Mouse (Mus musculus): ENCODE measurements around the gene 0610010K14Rik. TPM values are rescaled to one million over a fixed set of nuclear protein-coding genes. Genes with fewer than 3 reads are reported as not detected.

The 0610010K14Rik gene
- polyA plus RNA-seq, 1 experiment from 2014 or later, result 183 TPM

DNA sequence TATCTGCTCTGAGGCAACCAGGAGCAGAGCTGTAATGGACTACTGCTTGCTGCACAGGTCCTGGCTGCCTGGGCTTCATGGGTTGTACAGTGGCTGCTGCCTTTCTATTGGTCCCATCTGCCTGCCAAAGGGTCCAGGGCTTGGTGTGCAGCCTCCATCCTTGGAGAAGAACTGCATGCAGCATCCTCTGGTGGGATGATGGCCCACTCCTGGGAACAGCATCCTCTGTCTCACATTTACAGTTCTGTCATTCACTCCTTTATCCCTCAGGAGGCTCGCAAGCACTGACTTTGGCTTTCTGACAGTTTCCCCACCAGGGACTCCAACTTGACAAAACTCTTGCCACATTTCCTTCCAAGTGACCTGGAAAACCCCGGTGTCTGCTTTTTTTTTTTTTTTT lies 30.9 kb downstream of the 0610010K14Rik start:
- WGBS, result 87% methylated on average over 2 of the region's 2 CpGs
- no peaks in the 10 kb centered on the region for H3K4me1 ChIP-seq (ENCODE audit: control insufficient read depth, insufficient read depth, low read length)

DNA sequence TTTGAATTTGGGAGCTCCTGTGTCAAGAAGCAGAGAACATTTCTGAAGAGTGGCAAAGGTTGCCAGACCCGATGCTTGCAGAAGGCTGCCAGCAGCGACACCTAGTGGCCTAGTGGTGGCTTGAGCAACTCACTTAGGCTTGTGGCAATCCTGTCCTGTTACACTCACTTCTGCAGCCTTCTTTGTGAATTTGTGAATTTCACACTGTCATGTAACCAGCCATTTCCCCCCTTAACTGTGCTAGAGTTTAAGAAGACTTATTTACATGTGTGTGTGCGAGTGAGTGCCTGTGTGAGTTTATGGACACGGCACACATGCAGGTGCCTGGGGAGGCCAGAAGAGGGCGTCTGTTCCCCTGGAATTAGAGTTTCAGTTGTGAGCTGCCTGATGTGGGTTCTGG lies 36.0 kb downstream of the 0610010K14Rik start:
- no peaks in the 10 kb centered on the region for H3K9me3 ChIP-seq (ENCODE audit: control insufficient read depth, low read length)
- no peaks in the 10 kb centered on the region for H3K36me3 ChIP-seq (ENCODE audit: control insufficient read depth, insufficient read depth, low read length)
- H3K27me3 ChIP-seq (ENCODE audit: control insufficient read depth, insufficient read depth, low read length), result no peaks in the 10 kb centered on the region
- no peak overlapping the region for H3K27ac ChIP-seq (ENCODE audit: low read depth, low read length)
- WGBS, result 43% methylated on average over 5 of the region's 5 CpGs
- no peak overlapping the region for H3K4me2 ChIP-seq (ENCODE audit: low read depth)
- no peak overlapping the region for H3K9ac ChIP-seq (ENCODE audit: low read length)
- H3K4me1 ChIP-seq (ENCODE audit: control insufficient read depth, insufficient read depth, low read length), result no peaks in the 10 kb centered on the region
- no peak for ATAC-seq (ENCODE audit: insufficient read depth, low FRiP score, low TSS enrichment)
- peak; percentile 84 for DNase-seq (ENCODE audit: low spot score)
- no peak overlapping the region for H3K4me3 ChIP-seq (ENCODE audit: low read depth, low read length)

More for the DNA sequence above, 30.9 kb downstream of the 0610010K14Rik start:
- H3K27ac ChIP-seq (ENCODE audit: low read depth, low read length), result no peak overlapping the region
- no peak overlapping the region for H3K9ac ChIP-seq (ENCODE audit: low read length)
- no peak overlapping the region for H3K4me2 ChIP-seq (ENCODE audit: low read depth)
- H3K9me3 ChIP-seq (ENCODE audit: control insufficient read depth, low read length), result no peaks in the 10 kb centered on the region
- ATAC-seq (ENCODE audit: insufficient read depth, low FRiP score, low TSS enrichment) (no peak), DNase-seq (ENCODE audit: low spot score) (no peak)
- no peak overlapping the region for H3K4me3 ChIP-seq (ENCODE audit: low read depth, low read length)
- H3K36me3 ChIP-seq (ENCODE audit: control insufficient read depth, insufficient read depth, low read length), result no peaks in the 10 kb centered on the region
- H3K27me3 ChIP-seq (ENCODE audit: control insufficient read depth, insufficient read depth, low read length), result no peaks in the 10 kb centered on the region

DNA sequence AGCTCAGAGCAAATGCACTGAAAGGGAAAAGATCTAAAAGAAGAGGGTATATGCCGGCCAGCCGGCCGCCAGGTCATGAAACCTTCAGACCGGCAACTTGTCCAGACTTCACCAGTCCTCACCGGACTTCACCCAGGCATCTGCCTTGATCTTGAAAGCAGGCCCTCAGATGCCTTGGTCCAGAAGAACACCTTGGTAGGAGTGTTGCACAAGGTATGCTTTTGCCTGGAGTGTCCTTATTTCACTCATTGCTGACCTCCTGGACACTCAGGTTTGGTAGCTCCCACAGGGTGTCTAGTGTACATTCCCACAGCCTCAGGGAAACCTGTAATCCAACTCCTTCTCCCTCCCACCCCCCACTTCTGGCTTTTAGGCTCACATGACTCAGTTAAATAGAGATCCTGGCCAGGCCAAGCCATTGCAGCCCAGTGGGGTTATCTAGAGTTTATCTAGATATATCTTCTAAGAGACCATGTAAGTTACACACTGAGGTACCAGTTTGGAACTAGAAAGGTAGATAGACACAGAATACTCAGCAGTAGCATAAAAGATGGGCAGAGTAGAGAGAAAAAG lies 37.6 kb downstream of the 0610010K14Rik start:
- no peaks in the 10 kb centered on the region for H3K36me3 ChIP-seq (ENCODE audit: control insufficient read depth, insufficient read depth, low read length)
- 90% methylated on average over 5 of the region's 5 CpGs for WGBS

DNA sequence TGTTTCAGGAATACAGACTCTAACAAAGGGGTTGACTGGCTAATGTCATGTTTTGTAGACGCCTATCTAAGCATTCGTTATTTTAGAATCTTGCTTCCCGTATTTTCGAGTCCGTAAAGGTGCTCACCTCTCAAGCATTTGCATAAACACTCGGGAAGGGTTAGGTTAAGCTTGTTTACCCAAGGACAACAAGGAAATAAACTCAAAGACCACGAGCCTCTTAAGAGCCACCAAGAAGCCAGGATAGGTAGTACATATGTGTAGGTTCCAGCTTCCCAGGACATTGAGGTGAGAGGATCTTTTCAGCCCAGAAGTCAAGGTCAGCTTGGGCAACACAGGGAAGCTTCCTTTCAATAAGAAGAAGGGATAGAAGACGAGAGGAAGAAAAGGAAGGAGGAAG lies 38.6 kb downstream of the 0610010K14Rik start:
- Histone ChIP-seq H3K9ac (ENCODE audit: low read length) (no peak overlapping the region; the same call in 1 of the 2 replicates), H3K27me3 (ENCODE audit: control insufficient read depth, insufficient read depth, low read length) (no peaks in the 10 kb centered on the region), H3K27ac (ENCODE audit: low read depth, low read length) (no peak overlapping the region), H3K4me3 (ENCODE audit: low read depth, low read length) (no peak overlapping the region), H3K36me3 (ENCODE audit: control insufficient read depth, insufficient read depth, low read length) (no peaks in the 10 kb centered on the region), H3K4me2 (ENCODE audit: low read depth) (no peak overlapping the region), H3K9me3 (ENCODE audit: control insufficient read depth, low read length) (no peaks in the 10 kb centered on the region), H3K4me1 (ENCODE audit: control insufficient read depth, insufficient read depth, low read length) (no peaks in the 10 kb centered on the region)
- DNase-seq (ENCODE audit: low spot score), result no peak
- 85% methylated on average over 8 of the region's 8 CpGs for WGBS
- no peak for ATAC-seq (ENCODE audit: insufficient read depth, low FRiP score, low TSS enrichment)

More for the DNA sequence above, 37.6 kb downstream of the 0610010K14Rik start:
- H3K4me1 ChIP-seq (ENCODE audit: control insufficient read depth, insufficient read depth, low read length), result no peaks in the 10 kb centered on the region
- H3K9me3 ChIP-seq (ENCODE audit: control insufficient read depth, low read length), result no peaks in the 10 kb centered on the region
- ATAC-seq (ENCODE audit: insufficient read depth, low FRiP score, low TSS enrichment) (no peak), DNase-seq (ENCODE audit: low spot score) (no peak)
- no peak overlapping the region for H3K4me3 ChIP-seq (ENCODE audit: low read depth, low read length)
- no peak overlapping the region for H3K9ac ChIP-seq (ENCODE audit: low read length)
- H3K27me3 ChIP-seq (ENCODE audit: control insufficient read depth, insufficient read depth, low read length), result no peaks in the 10 kb centered on the region
- no peak overlapping the region for H3K4me2 ChIP-seq (ENCODE audit: low read depth)
- no peak overlapping the region for H3K27ac ChIP-seq (ENCODE audit: low read depth, low read length)

DNA sequence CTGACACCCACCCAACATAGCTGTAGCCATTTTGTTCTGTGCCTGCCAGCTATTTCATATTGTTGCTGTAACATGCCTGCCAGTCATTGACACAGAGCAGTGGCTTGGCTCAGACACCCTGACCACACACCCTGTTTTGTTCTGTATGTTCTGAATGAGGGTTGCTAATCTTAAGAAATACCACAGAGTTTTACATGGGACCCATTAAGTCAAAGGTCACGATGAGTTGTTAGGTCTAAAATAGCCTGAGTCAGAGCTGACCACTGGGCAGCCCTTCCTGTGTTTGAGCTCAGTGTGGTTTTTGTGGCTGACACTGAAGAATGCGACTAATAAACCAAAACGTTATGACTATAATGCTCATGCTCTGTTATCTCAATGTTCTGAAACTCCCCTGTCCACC lies 39.4 kb downstream of the 0610010K14Rik start:
- no peak overlapping the region for H3K4me2 ChIP-seq (ENCODE audit: low read depth)
- H3K4me1 ChIP-seq (ENCODE audit: control insufficient read depth, insufficient read depth, low read length), result no peaks in the 10 kb centered on the region
- 85% methylated on average over 3 of the region's 3 CpGs for WGBS
- H3K4me3 ChIP-seq (ENCODE audit: low read depth, low read length), result no peak overlapping the region
- no peak overlapping the region for H3K27ac ChIP-seq (ENCODE audit: low read depth, low read length)
- ATAC-seq (ENCODE audit: insufficient read depth, low FRiP score, low TSS enrichment), result no peak
- H3K27me3 ChIP-seq (ENCODE audit: control insufficient read depth, insufficient read depth, low read length), result no peaks in the 10 kb centered on the region
- no peaks in the 10 kb centered on the region for H3K9me3 ChIP-seq (ENCODE audit: control insufficient read depth, low read length)
- H3K36me3 ChIP-seq (ENCODE audit: control insufficient read depth, insufficient read depth, low read length), result no peaks in the 10 kb centered on the region
- no peak for DNase-seq (ENCODE audit: low spot score)
- H3K9ac ChIP-seq (ENCODE audit: low read length), result no peak overlapping the region

DNA sequence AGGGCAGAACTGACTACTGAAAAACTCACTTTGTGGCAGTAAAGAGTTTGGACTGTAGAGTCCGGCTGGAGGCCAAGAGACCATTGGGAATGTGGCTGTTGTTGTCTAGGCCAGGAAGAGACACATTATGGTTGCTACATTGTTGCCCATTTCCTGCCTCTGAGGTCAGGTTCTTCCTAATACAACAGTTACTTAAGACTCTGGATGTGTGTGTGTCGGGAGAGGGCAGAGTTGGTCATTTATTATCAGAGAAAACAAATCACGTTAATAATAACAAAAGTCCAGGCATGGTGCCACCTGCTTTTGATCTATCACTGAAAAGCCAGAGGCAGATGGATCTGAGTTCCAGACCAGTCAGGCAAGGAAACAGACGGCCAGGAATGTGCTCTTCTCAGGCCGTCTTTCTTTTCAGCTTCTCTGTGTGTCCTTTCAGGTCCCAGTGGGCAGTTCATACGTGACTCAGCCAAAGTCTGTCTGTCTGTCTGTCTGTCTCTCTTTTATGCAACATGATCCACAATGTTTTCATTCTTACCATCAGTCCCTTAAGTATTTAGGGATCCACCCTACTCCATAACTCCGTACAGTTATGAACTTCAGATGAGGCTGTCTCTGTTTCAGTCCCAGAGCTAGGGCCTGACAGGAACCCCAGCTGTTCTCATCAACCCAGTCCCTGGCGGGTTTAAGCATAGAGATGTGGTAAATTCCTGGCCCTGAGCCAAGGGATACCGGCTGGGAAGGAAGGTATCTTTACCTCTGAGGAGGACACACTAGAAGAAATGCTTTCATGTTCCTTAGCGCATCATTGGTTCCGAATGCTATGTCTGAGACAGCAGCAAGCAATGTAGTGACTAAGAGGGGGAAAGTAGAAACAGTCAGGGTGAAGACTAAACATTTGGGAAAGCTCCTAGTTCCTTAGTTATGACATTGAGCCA lies 44.1 kb downstream of the 0610010K14Rik start:
- no peaks in the 10 kb centered on the region for H3K27me3 ChIP-seq (ENCODE audit: control insufficient read depth, insufficient read depth, low read length)
- DNase-seq (ENCODE audit: low spot score), result no peak
- 63% methylated on average over 11 of the region's 11 CpGs for WGBS
- H3K27ac ChIP-seq (ENCODE audit: low read depth, low read length), result no peak overlapping the region
- no peaks in the 10 kb centered on the region for H3K4me1 ChIP-seq (ENCODE audit: control insufficient read depth, insufficient read depth, low read length)
- no peak overlapping the region for H3K4me2 ChIP-seq (ENCODE audit: low read depth)
- no peak overlapping the region for H3K9ac ChIP-seq (ENCODE audit: low read length)
- no peak for ATAC-seq (ENCODE audit: insufficient read depth, low FRiP score, low TSS enrichment)
- no peaks in the 10 kb centered on the region for H3K9me3 ChIP-seq (ENCODE audit: control insufficient read depth, low read length)
- no peak overlapping the region for H3K4me3 ChIP-seq (ENCODE audit: low read depth, low read length)
- H3K36me3 ChIP-seq (ENCODE audit: control insufficient read depth, insufficient read depth, low read length), result no peaks in the 10 kb centered on the region

DNA sequence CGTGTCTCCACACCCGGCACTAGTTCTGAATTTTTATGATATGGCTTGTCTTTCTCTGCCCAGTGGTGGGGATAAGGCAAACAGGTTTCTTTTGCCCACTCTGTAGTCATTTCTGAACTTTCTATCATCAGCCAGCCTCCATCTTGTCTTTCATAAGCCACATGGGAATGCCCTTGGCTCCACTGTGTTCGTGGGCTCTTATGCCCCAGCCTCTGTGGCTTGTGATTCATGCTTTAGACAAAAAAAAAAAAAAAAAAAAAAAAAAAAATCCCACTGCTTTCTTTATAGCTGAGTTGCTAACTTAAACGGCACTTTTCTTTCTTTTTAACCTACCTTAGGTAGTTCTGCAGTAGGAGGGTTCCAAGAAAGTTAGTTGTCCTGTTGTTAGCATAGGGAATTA lies 45.6 kb downstream of the 0610010K14Rik start:
- whole genome bisulfite sequencing, result 85% methylated on average over 4 of the region's 4 CpGs
- no peak for DNase-seq (ENCODE audit: low spot score)
- ATAC-seq (ENCODE audit: insufficient read depth, low FRiP score, low TSS enrichment), result no peak

DNA sequence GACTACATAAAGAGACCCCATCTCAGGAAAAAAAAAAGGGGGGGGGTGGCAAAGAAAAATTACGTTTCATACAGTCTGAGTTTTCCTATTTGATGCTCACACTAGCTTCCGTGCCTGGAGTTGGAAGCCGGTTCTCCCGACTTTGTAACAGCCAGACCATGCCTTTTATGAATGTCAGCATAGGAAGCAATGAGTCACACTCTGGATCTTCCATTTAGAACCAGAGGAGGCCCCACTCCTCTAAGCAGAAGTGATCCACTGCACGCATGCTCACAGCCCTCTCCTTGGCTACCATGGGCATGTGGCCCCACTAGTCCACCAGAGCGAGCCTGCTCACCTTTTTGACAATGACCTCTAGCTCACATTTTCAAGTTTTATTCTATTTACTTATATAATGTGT lies 46.5 kb downstream of the 0610010K14Rik start:
- Histone ChIP-seq H3K27me3 (ENCODE audit: control insufficient read depth, insufficient read depth, low read length) (no peaks in the 10 kb centered on the region), H3K4me3 (ENCODE audit: low read depth, low read length) (no peak overlapping the region), H3K4me2 (ENCODE audit: low read depth) (no peak overlapping the region), H3K27ac (ENCODE audit: low read depth, low read length) (no peak overlapping the region), H3K9ac (ENCODE audit: low read length) (no peak overlapping the region), H3K4me1 (ENCODE audit: control insufficient read depth, insufficient read depth, low read length) (no peaks in the 10 kb centered on the region), H3K9me3 (ENCODE audit: control insufficient read depth, low read length) (no peaks in the 10 kb centered on the region), H3K36me3 (ENCODE audit: control insufficient read depth, insufficient read depth, low read length) (no peaks in the 10 kb centered on the region)
- DNase-seq (ENCODE audit: low spot score), result no peak
- ATAC-seq (ENCODE audit: insufficient read depth, low FRiP score, low TSS enrichment), result no peak
- WGBS, result 84% methylated on average over 6 of the region's 6 CpGs

More for the DNA sequence above, 45.6 kb downstream of the 0610010K14Rik start:
- H3K36me3 ChIP-seq (ENCODE audit: control insufficient read depth, insufficient read depth, low read length), result no peaks in the 10 kb centered on the region
- no peaks in the 10 kb centered on the region for H3K27me3 ChIP-seq (ENCODE audit: control insufficient read depth, insufficient read depth, low read length)
- H3K9me3 ChIP-seq (ENCODE audit: control insufficient read depth, low read length), result no peaks in the 10 kb centered on the region
- H3K27ac ChIP-seq (ENCODE audit: low read depth, low read length), result no peak overlapping the region
- no peaks in the 10 kb centered on the region for H3K4me1 ChIP-seq (ENCODE audit: control insufficient read depth, insufficient read depth, low read length)
- no peak overlapping the region for H3K9ac ChIP-seq (ENCODE audit: low read length)
- H3K4me3 ChIP-seq (ENCODE audit: low read depth, low read length), result no peak overlapping the region
- no peak overlapping the region for H3K4me2 ChIP-seq (ENCODE audit: low read depth)
